Comparison of ENCODE assay signal across 9 mouse cellular contexts in the genomic region with DNA sequence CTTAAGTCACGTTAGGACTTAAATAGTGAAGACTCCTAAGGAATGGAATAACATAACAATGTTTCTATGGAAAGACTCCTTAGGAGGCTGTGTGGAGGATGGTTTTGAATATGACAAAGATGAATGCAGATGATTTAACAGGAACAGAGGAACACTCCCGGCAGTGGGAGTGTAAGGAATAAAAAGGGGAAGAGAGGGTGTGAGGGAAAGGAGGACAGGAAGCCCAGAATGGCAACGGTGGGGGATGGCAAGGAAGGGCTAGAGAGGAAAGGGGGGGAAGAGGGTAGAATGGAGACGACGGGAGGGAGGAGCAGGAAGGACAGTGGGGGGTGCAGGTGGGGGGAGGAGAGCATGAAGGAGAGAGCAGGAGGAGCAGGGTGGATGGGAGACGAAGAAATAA. TPM values are rescaled to one million over a fixed set of nuclear protein-coding genes. Genes with fewer than 3 reads are reported as not detected.
DNase-seq lines count a peak whose midpoint lies in the region; ATAC-seq lines count a peak whose summit lies in the region.
"Had no signal": no experiment of that assay in that cellular context is flagged by ENCODE, and none has a peak within 500 bp of the region (broad histone marks: within the 10 kb centered on the region; RNA-seq: fewer than 3 reads in every experiment).

No protein-coding gene starts in this region.

- no peak for DNase-seq in heart, adult 9 months (ENCODE audit: low spot score in 2 of 2)
- no peak for DNase-seq in neural tube, embryonic 11.5 days (ENCODE audit: low spot score)
- DNase-seq in neural tube, embryonic 10.5 days (ENCODE audit: extremely low spot score, low spot score): no peak
- DNase-seq in left cerebral cortex, postnatal 14 days (ENCODE audit: low spot score in 2 of 2): peak; percentile 51 to 52
- DNase-seq in thymus, postnatal 14 days: peak; percentile 67
- DNase-seq in adrenal gland, postnatal 25 days: no peak
- DNase-seq in spleen, adult 18-20 months: no peak

- intact Hi-C loops in left cerebral cortex, postnatal 14 days (cut with DNase I): loop anchor here (5.0 kb wide), 1 partner anchor 246 kb away; no protein-coding TSS in a partner anchor

- H3K4me3 ChIP-seq in heart, embryonic 15.5 days: peak overlapping the region; percentile 24; the same call in 1 of the 2 replicates
- no peak overlapping the region for H3K4me3 ChIP-seq in neural tube, embryonic 11.5 days (ENCODE audit: low read depth, low read length)
- H3K4me3 ChIP-seq: forebrain, embryonic 13.5 days had no signal

- no peaks in the 10 kb centered on the region for H3K9me3 ChIP-seq in heart, embryonic 15.5 days (replicated peaks)
- no peaks in the 10 kb centered on the region for H3K9me3 ChIP-seq in neural tube, embryonic 11.5 days (ENCODE audit: control insufficient read depth, low read length)
- H3K9me3 ChIP-seq: forebrain, embryonic 13.5 days had no signal

- H3K27me3 ChIP-seq in heart, embryonic 15.5 days: peaks cover 4% of the 10 kb centered on the region
- no peaks in the 10 kb centered on the region for H3K27me3 ChIP-seq in neural tube, embryonic 11.5 days (ENCODE audit: control insufficient read depth, insufficient read depth, low read length)

- no peak overlapping the region for H3K9ac ChIP-seq in heart, embryonic 15.5 days
- H3K9ac ChIP-seq in neural tube, embryonic 11.5 days (ENCODE audit: low read length): no peak overlapping the region
- H3K9ac ChIP-seq: forebrain, embryonic 13.5 days had no signal

- H3K36me3 ChIP-seq in heart, embryonic 15.5 days: no peaks in the 10 kb centered on the region
- H3K36me3 ChIP-seq in neural tube, embryonic 11.5 days (ENCODE audit: control insufficient read depth, insufficient read depth, low read length): no peaks in the 10 kb centered on the region

- H3K4me1 ChIP-seq in heart, embryonic 15.5 days (replicated peaks): peaks cover 8% of the 10 kb centered on the region; the same call in 1 of the 2 replicates
- H3K4me1 ChIP-seq in neural tube, embryonic 11.5 days (ENCODE audit: control insufficient read depth, insufficient read depth, low read length): no peaks in the 10 kb centered on the region

- 15% methylated on average over 6 of the region's 6 CpGs for WGBS in heart, embryonic 15.5 days
- WGBS in neural tube, embryonic 11.5 days: 20% methylated on average over 6 of the region's 6 CpGs

- no peak for ATAC-seq in heart, embryonic 15.5 days (replicated peaks; ENCODE audit: insufficient number of reproducible peaks, insufficient read depth, low FRiP score, low read depth)
- ATAC-seq in neural tube, embryonic 11.5 days (ENCODE audit: insufficient read depth, low FRiP score, low TSS enrichment): no peak
- ATAC-seq: forebrain, embryonic 13.5 days had no signal

- no peak overlapping the region for H3K27ac ChIP-seq in heart, embryonic 15.5 days
- H3K27ac ChIP-seq in neural tube, embryonic 11.5 days (ENCODE audit: low read depth, low read length): no peak overlapping the region
- H3K27ac ChIP-seq: forebrain, embryonic 13.5 days had no signal

- peak overlapping the region; percentile 62 for H3K4me2 ChIP-seq in heart, embryonic 15.5 days
- 0 out of 2 replicates have a peak overlapping the region, but pooled peaks have one; percentile 22 for H3K4me2 ChIP-seq in neural tube, embryonic 11.5 days (ENCODE audit: low read depth)
- H3K4me2 ChIP-seq: forebrain, embryonic 13.5 days had no signal

RNA-seq across cellular contexts. Expression of a gene that starts 24.4 kb away (rescaled TPM):
- polyA plus RNA-seq in heart, embryonic 15.5 days (2015; fragmentation: Nextera tagmentation; extraction: Ambion mirVana): 10.4 and 14.0 TPM in 2 replicates
- 24.8 and 25.3 TPM in 2 replicates for polyA plus RNA-seq in neural tube, embryonic 11.5 days (2014; fragmentation: Nextera tagmentation; extraction: Ambion mirVana)
- total RNA-seq in left cerebral cortex, postnatal 14 days (2021): 10 to 100 TPM; 22.5 to 23.2 TPM
- 36.4 and 37.6 TPM in 2 replicates for total RNA-seq in adrenal gland, postnatal 25 days (2021)

Comparison
In these comparisons a context has a peak if more than half of its experiments do, and no peak if none do; other contexts are left out.
1. DNase-seq: peak in left cerebral cortex, postnatal 14 days (2 of 2) and thymus, postnatal 14 days (single experiment); none in heart, adult 9 months (0 of 2), neural tube, embryonic 11.5 days (single experiment), neural tube, embryonic 10.5 days (single experiment), adrenal gland, postnatal 25 days (single experiment) and spleen, adult 18-20 months (0 of 2).